Mouse (Mus musculus): ENCODE results near the gene Naif1. TPM values are rescaled to one million over a fixed set of nuclear protein-coding genes. Genes with fewer than 3 reads are reported as not detected.

The Naif1 gene
- 0.58 TPM for polyA plus RNA-seq (2014; fragmentation: Illumina TruSeq; extraction: RNeasy Lipid Tissue Mini Kit (QIAGEN cat#74804); ENCODE audit: low read depth, low replicate concordance)

DNA sequence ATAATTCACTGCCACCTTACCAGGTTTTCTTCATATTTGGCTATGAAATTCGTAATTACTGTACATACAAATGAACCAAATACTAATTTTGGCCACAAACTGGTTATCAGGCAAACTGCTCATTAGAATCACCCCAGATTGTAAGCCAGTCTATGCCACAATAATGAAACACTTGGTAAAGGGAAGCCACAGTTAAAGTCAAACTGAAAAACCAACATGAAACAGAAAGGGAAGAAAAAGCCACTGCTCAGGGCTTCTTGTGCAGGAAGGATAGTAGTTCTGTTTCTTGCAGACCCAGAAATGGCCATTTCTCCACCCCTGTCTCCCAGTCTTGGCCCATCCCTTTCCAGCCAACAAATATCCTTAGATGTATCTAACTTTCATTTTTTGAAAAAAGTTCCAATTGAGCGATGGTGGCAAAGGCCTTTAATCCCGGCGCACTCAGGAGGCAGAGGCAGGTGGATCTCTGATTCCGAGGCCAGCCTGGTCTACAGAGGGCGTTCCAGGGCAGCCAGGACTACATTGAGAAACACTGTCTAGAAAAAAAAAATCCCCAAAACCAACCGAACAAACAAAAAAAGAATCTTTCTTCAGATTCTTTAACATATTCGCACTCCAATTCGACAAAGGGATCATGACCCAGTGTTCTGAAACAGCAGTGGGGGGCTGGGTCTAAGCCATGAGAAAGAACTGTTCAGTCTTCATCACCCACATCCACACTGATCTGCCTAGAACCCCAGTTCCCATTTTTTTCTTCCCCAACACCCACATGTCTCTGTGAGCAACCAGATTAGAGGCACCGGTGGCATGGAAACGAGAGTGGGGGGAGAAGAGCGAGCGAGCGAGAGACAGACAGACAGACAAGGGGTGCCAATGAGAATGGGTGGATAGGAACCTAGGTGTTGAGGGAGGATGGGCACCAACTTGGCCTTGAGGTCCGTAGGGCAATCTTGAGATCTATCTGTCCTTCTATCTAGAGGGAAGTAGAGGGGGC is at the start of gene Naif1:
TSS of gene Naif1 (plus strand) at position 697 of the 994 bp plus-strand sequence.

DNA sequence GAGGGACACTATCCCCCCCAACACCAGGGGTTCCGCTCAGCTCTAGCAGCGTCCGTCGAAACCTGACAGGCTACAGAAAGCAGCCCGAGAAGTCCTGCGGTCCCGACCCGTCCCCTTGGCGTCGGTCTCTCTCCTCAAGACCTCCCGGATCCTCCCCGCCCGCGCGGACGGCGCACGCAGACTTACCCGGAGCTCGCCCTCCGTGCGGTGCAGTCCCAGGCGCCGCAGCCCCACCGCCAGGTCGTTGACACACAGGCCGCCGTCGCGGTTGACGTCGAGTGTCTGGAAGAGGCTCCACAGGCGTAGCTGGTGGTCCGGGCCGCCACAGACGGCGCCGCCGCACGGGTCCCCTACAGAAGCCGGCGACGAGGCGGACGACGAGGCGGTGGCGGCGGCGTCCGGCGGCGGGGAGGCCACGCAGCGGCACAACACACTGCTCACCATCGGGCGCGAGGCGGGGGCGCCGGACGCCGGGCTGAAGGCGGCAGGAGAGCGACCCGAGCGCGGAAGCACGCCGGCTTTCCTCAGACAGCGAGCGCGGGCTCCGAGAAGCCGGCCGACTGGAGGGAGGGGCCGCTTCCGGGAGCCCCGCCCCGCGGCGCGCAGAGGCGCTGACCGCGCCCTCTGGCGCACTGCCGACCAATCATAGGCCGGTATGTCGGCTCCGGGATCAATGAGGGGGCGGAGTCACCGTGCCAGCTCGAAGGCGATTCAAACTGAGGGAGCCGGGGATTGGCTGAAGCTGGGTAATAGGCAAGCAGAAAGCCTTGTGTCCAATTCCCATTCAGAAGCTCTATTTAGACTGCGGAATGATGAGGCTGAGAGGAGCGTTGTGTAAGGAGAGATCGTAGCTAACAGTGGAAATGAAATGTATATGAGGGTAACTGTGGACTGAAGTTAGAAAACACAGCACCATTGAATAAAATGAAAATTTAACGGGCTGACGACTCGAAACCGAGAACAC is 906 bp downstream of the Naif1 start, which contains the start of gene Slc25a25:
TSS of gene Slc25a25 (minus strand) at position 565 of the 964 bp plus-strand sequence.

Other genes starting within 250 kb of the Naif1 start
- gene Pomt1, start 213.9 kb upstream of the Naif1 start, polyA plus RNA-seq (2014; fragmentation: Illumina TruSeq; extraction: RNeasy Lipid Tissue Mini Kit (QIAGEN cat#74804); ENCODE audit: low read depth, low replicate concordance) = 4.2 TPM
- gene Uck1, start 190.3 kb upstream of the Naif1 start, polyA plus RNA-seq (2014; fragmentation: Illumina TruSeq; extraction: RNeasy Lipid Tissue Mini Kit (QIAGEN cat#74804); ENCODE audit: low read depth, low replicate concordance) = 8.1 TPM
- gene Golga2, start 163.1 kb upstream of the Naif1 start, polyA plus RNA-seq (2014; fragmentation: Illumina TruSeq; extraction: RNeasy Lipid Tissue Mini Kit (QIAGEN cat#74804); ENCODE audit: low read depth, low replicate concordance) = 6.7 TPM
- gene Swi5, start 162.4 kb upstream of the Naif1 start, polyA plus RNA-seq (2014; fragmentation: Illumina TruSeq; extraction: RNeasy Lipid Tissue Mini Kit (QIAGEN cat#74804); ENCODE audit: low read depth, low replicate concordance) = 280 TPM
- gene Ciz1, start 98.1 kb upstream of the Naif1 start, polyA plus RNA-seq (2014; fragmentation: Illumina TruSeq; extraction: RNeasy Lipid Tissue Mini Kit (QIAGEN cat#74804); ENCODE audit: low read depth, low replicate concordance) = 5.5 TPM
- gene Dnm1, start 97.1 kb upstream of the Naif1 start, polyA plus RNA-seq (2014; fragmentation: Illumina TruSeq; extraction: RNeasy Lipid Tissue Mini Kit (QIAGEN cat#74804); ENCODE audit: low read depth, low replicate concordance) = not detected
- 1.6 TPM for gene 1110008P14Rik, start 68.5 kb upstream of the Naif1 start, polyA plus RNA-seq (2014; fragmentation: Illumina TruSeq; extraction: RNeasy Lipid Tissue Mini Kit (QIAGEN cat#74804); ENCODE audit: low read depth, low replicate concordance)
- 10.6 TPM for gene Lcn2, start 62.2 kb upstream of the Naif1 start, polyA plus RNA-seq (2014; fragmentation: Illumina TruSeq; extraction: RNeasy Lipid Tissue Mini Kit (QIAGEN cat#74804); ENCODE audit: low read depth, low replicate concordance)
- 2.7 TPM for gene Ptges2, start 54.6 kb upstream of the Naif1 start, polyA plus RNA-seq (2014; fragmentation: Illumina TruSeq; extraction: RNeasy Lipid Tissue Mini Kit (QIAGEN cat#74804); ENCODE audit: low read depth, low replicate concordance)
- 43.9 TPM for gene Slc25a25, start 988 bp downstream of the Naif1 start, polyA plus RNA-seq (2014; fragmentation: Illumina TruSeq; extraction: RNeasy Lipid Tissue Mini Kit (QIAGEN cat#74804); ENCODE audit: low read depth, low replicate concordance)
- 3.7 TPM for gene Fam102a, start 84.9 kb downstream of the Naif1 start, polyA plus RNA-seq (2014; fragmentation: Illumina TruSeq; extraction: RNeasy Lipid Tissue Mini Kit (QIAGEN cat#74804); ENCODE audit: low read depth, low replicate concordance)
- gene Dpm2, start 120.4 kb downstream of the Naif1 start, polyA plus RNA-seq (2014; fragmentation: Illumina TruSeq; extraction: RNeasy Lipid Tissue Mini Kit (QIAGEN cat#74804); ENCODE audit: low read depth, low replicate concordance) = 3.4 TPM
- gene Pip5kl1, start 124.3 kb downstream of the Naif1 start, polyA plus RNA-seq (2014; fragmentation: Illumina TruSeq; extraction: RNeasy Lipid Tissue Mini Kit (QIAGEN cat#74804); ENCODE audit: low read depth, low replicate concordance) = not detected
- gene 9430097D07Rik, start 125.2 kb downstream of the Naif1 start, polyA plus RNA-seq (2014; fragmentation: Illumina TruSeq; extraction: RNeasy Lipid Tissue Mini Kit (QIAGEN cat#74804); ENCODE audit: low read depth, low replicate concordance) = not detected
- gene St6galnac4, start 136.6 kb downstream of the Naif1 start, polyA plus RNA-seq (2014; fragmentation: Illumina TruSeq; extraction: RNeasy Lipid Tissue Mini Kit (QIAGEN cat#74804); ENCODE audit: low read depth, low replicate concordance) = 0.13 TPM
- 9.5 TPM for gene St6galnac6, start 149.3 kb downstream of the Naif1 start, polyA plus RNA-seq (2014; fragmentation: Illumina TruSeq; extraction: RNeasy Lipid Tissue Mini Kit (QIAGEN cat#74804); ENCODE audit: low read depth, low replicate concordance)
- gene Ak1, start 171.3 kb downstream of the Naif1 start, polyA plus RNA-seq (2014; fragmentation: Illumina TruSeq; extraction: RNeasy Lipid Tissue Mini Kit (QIAGEN cat#74804); ENCODE audit: low read depth, low replicate concordance) = not detected
- gene Eng, start 196.1 kb downstream of the Naif1 start, polyA plus RNA-seq (2014; fragmentation: Illumina TruSeq; extraction: RNeasy Lipid Tissue Mini Kit (QIAGEN cat#74804); ENCODE audit: low read depth, low replicate concordance) = 2.6 TPM